Mouse (Mus musculus) liver, adult 2 months (tissue): Measurements from ENCODE around the gene Nav2. TPM values are rescaled to one million over a fixed set of nuclear protein-coding genes. Genes with fewer than 3 reads are reported as not detected.

Experiments used
- DNase-seq: peaks from one replicate; pipeline ENCODE4 v3.0.0-alpha.2; 2011; ENCODE audit warnings: low read depth, low spot score; ENCODE audit errors: extremely low read depth
- H3K27ac ChIP-seq: fragments of 200-500 bp; replicated peaks from 2 replicates; pipeline ENCODE4 v1.5.1; 2012; ENCODE audit warnings: low read depth, mild to moderate bottlenecking, control low read depth, inconsistent platforms, low read length; ENCODE audit not compliant: insufficient read depth
- H3K27me3 ChIP-seq: fragments of 200-500 bp; 2 replicates; pipeline ENCODE4 v1.6.1; 2012; ENCODE audit warnings: mild to moderate bottlenecking, moderate library complexity, low read length, inconsistent platforms; ENCODE audit not compliant: control insufficient read depth, insufficient read depth
- H3K36me3 ChIP-seq: fragments of 200-500 bp; 2 replicates; pipeline ENCODE4 v1.6.1; 2012; ENCODE audit warnings: low read length, inconsistent platforms; ENCODE audit not compliant: control insufficient read depth, insufficient read depth
- H3K4me1 ChIP-seq: fragments of 200-500 bp; 2 replicates; pipeline ENCODE4 v1.6.1; 2011; ENCODE audit warnings: low read length; ENCODE audit not compliant: control insufficient read depth, insufficient read depth
- H3K4me3 ChIP-seq: fragments of 200-500 bp; 2 replicates; pipeline ENCODE4 v1.5.1; 2011; ENCODE audit warnings: low read depth, mild to moderate bottlenecking, control low read depth, low read length, moderate library complexity; ENCODE audit not compliant: insufficient read depth
- H3K79me2 ChIP-seq: fragments of 200-500 bp; 2 replicates; pipeline ENCODE4 v1.6.1; 2012; ENCODE audit warnings: inconsistent platforms, mild to moderate bottlenecking, low read length, moderate library complexity; ENCODE audit not compliant: control insufficient read depth, insufficient read depth
- H3K9ac ChIP-seq: fragments of 200-500 bp; 2 replicates; pipeline ENCODE4 v1.6.1; 2012; ENCODE audit warnings: low read depth, mild to moderate bottlenecking, control low read depth, inconsistent platforms, low read length
- CTCF ChIP-seq: fragments of 200-500 bp; IDR thresholded peaks from 2 replicates; pipeline ENCODE4 v1.5.1; 2011; ENCODE audit warnings: low read depth, low read length, control low read depth
- POLR2A ChIP-seq: fragments of 200-500 bp; IDR thresholded peaks from 2 replicates; pipeline ENCODE4 v1.6.1; 2011; ENCODE audit warnings: low read length, control low read depth; ENCODE audit not compliant: insufficient read depth; ENCODE audit errors: extremely low read depth
- WGBS: fragments of 180-500 bp; shearing (Covaris S2); methylation state at CpG from one replicate; pipeline ENCODE4 v1.1.7; 2018; 5-methylcytosine and 5-hydroxymethylcytosine counted together
- polyA plus RNA-seq: library from polyadenylated mRNA; depleted of rRNA; stranded (reverse); fragments of >200 nt; gene quantifications from 2 replicates; pipeline ENCODE4 v1.2.3, GENCODE M21; 2012
- total RNA-seq: library from RNA; depleted of rRNA; stranded (reverse); fragments of >200 nt; gene quantifications from 2 replicates; pipeline ENCODE4 v1.2.3, GENCODE M21; 2014

The Nav2 gene
- total and polyA plus RNA-seq, 2 experiments, result 11.1 to 17.6 TPM

GRCm38 (mm10) chr7:49506085-49506820 is 597.7 kb downstream of the Nav2 start:
- no peak for TF ChIP-seq POLR2A
- TF ChIP-seq CTCF, result no peak
- no peaks in the 10 kb centered on the region; the same call in 1 of the 2 replicates for H3K36me3 ChIP-seq

GRCm38 (mm10) chr7:49507943-49508506 is 599.5 kb downstream of the Nav2 start:
- TF ChIP-seq POLR2A, result no peak
- H3K4me3 ChIP-seq, result no peak overlapping the region

More at GRCm38 (mm10) chr7:49506085-49506820, 597.7 kb downstream of the Nav2 start:
- WGBS, result 25% methylated on average over 12 of the region's 12 CpGs
- Histone ChIP-seq H3K9ac (peak overlapping the region; percentile 52), H3K27me3 (no peaks in the 10 kb centered on the region), H3K4me1 (peaks cover 24% of the 10 kb centered on the region), H3K79me2 (peaks cover 17% of the 10 kb centered on the region; the same call in 1 of the 2 replicates), H3K27ac (peak overlapping the region; percentile 86), H3K4me3 (no peak overlapping the region)
- peak; percentile 95 for DNase-seq

GRCm38 (mm10) chr7:49511820-49512453 is 603.4 kb downstream of the Nav2 start:
- H3K79me2 ChIP-seq, result peaks cover 23% of the 10 kb centered on the region; the same call in 1 of the 2 replicates
- no peak for DNase-seq
- WGBS, result 71% methylated on average over 7 of the region's 7 CpGs
- H3K4me1 ChIP-seq, result peaks cover 3% of the 10 kb centered on the region
- H3K27ac ChIP-seq, result no peak overlapping the region
- no peak for TF ChIP-seq CTCF
- no peak for TF ChIP-seq POLR2A
- H3K9ac ChIP-seq, result no peak overlapping the region
- H3K4me3 ChIP-seq, result no peak overlapping the region
- H3K36me3 ChIP-seq, result no peaks in the 10 kb centered on the region; the same call in 1 of the 2 replicates
- no peaks in the 10 kb centered on the region for H3K27me3 ChIP-seq

More at GRCm38 (mm10) chr7:49507943-49508506, 599.5 kb downstream of the Nav2 start:
- WGBS, result 86% methylated on average over 7 of the region's 7 CpGs
- Histone ChIP-seq H3K27me3 (no peaks in the 10 kb centered on the region), H3K79me2 (peaks cover 17% of the 10 kb centered on the region; the same call in 1 of the 2 replicates), H3K4me1 (peaks cover 24% of the 10 kb centered on the region), H3K9ac (no peak overlapping the region), H3K36me3 (no peaks in the 10 kb centered on the region; the same call in 1 of the 2 replicates), H3K27ac (no peak overlapping the region)
- no peak for DNase-seq

- H3K27ac ChIP-seq, result no peak overlapping the region
- H3K4me3 ChIP-seq, result no peak overlapping the region
- H3K36me3 ChIP-seq, result no peaks in the 10 kb centered on the region; the same call in 1 of the 2 replicates
- peaks cover 3% of the 10 kb centered on the region; the same call in 1 of the 2 replicates for H3K4me1 ChIP-seq
- TF ChIP-seq CTCF (no peak), POLR2A (no peak)
- no peak for DNase-seq
- H3K79me2 ChIP-seq, result peaks cover 13% of the 10 kb centered on the region; the same call in 1 of the 2 replicates
- WGBS, result 86% methylated on average over 6 of the region's 6 CpGs
- no peak overlapping the region for H3K9ac ChIP-seq
- H3K27me3 ChIP-seq, result no peaks in the 10 kb centered on the region
Observed at GRCm38 (mm10) chr7:49513763-49514437, 605.4 kb downstream of the Nav2 start.

GRCm38 (mm10) chr7:49515012-49515411 is 606.5 kb downstream of the Nav2 start:
- WGBS, result 43% methylated on average over 2 of the region's 2 CpGs
- Histone ChIP-seq H3K27ac (no peak overlapping the region), H3K36me3 (no peaks in the 10 kb centered on the region; the same call in 1 of the 2 replicates), H3K4me3 (no peak overlapping the region), H3K27me3 (no peaks in the 10 kb centered on the region), H3K9ac (no peak overlapping the region), H3K79me2 (peaks cover 8% of the 10 kb centered on the region; the same call in 1 of the 2 replicates), H3K4me1 (peaks cover 3% of the 10 kb centered on the region; the same call in 1 of the 2 replicates)
- no peak for DNase-seq
- TF ChIP-seq CTCF (no peak), POLR2A (no peak)
